ENCODE assay signal across 9 mouse cellular contexts in the genomic region with DNA sequence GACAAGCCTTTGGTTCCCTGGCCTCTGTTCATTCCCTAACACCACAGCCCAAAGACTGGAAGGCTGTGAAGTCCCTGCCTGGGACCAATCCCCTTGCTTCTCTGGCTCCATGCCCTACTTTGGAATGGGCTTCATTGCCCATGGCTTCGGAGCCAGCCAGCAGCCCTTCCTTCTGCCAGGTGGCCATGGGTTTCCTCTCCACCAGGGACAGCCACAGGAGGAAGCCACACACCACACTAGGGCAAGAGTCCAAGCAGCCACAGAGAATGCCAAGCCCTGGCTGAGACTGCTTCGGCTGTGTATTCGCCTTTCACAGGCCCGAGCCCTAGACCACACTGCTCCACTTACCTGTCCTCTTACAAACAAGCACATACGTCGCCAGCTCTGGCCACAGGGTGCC. TPM values are rescaled to one million over a fixed set of nuclear protein-coding genes. Genes with fewer than 3 reads are reported as not detected.
DNase-seq lines count a peak whose midpoint lies in the region; ATAC-seq lines count a peak whose summit lies in the region.
"Had no signal": no experiment of that assay in that cellular context is flagged by ENCODE, and none has a peak within 500 bp of the region (broad histone marks: within the 10 kb centered on the region; RNA-seq: fewer than 3 reads in every experiment).

No protein-coding gene starts in this region.

- peaks cover 31% of the 10 kb centered on the region for H3K4me1 ChIP-seq in embryonic facial prominence, embryonic 10.5 days

- 0 out of 2 replicates have a peak, but pooled peaks cover 5% of the 10 kb centered on the region for H3K27me3 ChIP-seq in embryonic facial prominence, embryonic 10.5 days (replicated peaks; ENCODE audit: low read depth, poor library complexity, severe bottlenecking)
- H3K27me3 ChIP-seq: lung, embryonic 15.5 days had no signal

- H3K36me3 ChIP-seq in embryonic facial prominence, embryonic 10.5 days (replicated peaks) = no peaks in the 10 kb centered on the region
- H3K36me3 ChIP-seq: lung, embryonic 15.5 days had no signal

- WGBS in embryonic facial prominence, embryonic 10.5 days = 88% methylated on average over 6 of the region's 6 CpGs

- H3K4me3 ChIP-seq in embryonic facial prominence, embryonic 10.5 days = no peak overlapping the region
- H3K4me3 ChIP-seq: lung, embryonic 15.5 days had no signal

- H3K27ac ChIP-seq in embryonic facial prominence, embryonic 10.5 days (replicated peaks) = no peak overlapping the region
- H3K27ac ChIP-seq: lung, embryonic 15.5 days had no signal

- peaks cover 3% of the 10 kb centered on the region; the same call in 1 of the 2 replicates for H3K9me3 ChIP-seq in embryonic facial prominence, embryonic 10.5 days
- H3K9me3 ChIP-seq: lung, embryonic 15.5 days had no signal

- ATAC-seq in megakaryocyte, adult 5-6 weeks (ENCODE audit: poor library complexity, severe bottlenecking) = no peak

- DNase-seq in layer of hippocampus, adult 11-12 months (ENCODE audit: low spot score) = peak; percentile 51
- DNase-seq in layer of hippocampus, adult 8-10 months (ENCODE audit: low spot score in 2 of 2) = no peak
- DNase-seq in 416B (ENCODE audit: low read depth) = peak; percentile 88
- DNase-seq in adrenal gland, postnatal 25 days = peak; percentile 44
- peak; percentile 87 to 88 for DNase-seq in cerebellum, postnatal 36 days
- no peak for DNase-seq in embryonic facial prominence, embryonic 10.5 days (ENCODE audit: low spot score)
- DNase-seq: heart, postnatal 36 days had no signal

RNA-seq across cellular contexts. Expression of a gene that starts 9.2 kb away (rescaled TPM):
- total RNA-seq in layer of hippocampus, adult 8-10 months (2022) = 10 to 100 TPM; 21.5 to 50.0 (median 36.0) TPM
- total RNA-seq in adrenal gland, postnatal 25 days (2021) = 7.5 and 7.6 TPM in 2 replicates
- polyA plus RNA-seq in embryonic facial prominence, embryonic 10.5 days (2016; fragmentation: Nextera tagmentation; extraction: Ambion mirVana) = 3.8 and 5.8 TPM in 2 replicates
- 137 and 141 TPM in 2 replicates for total RNA-seq in megakaryocyte, adult 5-6 weeks (2015)
- total RNA-seq in megakaryocyte, adult 5-6 weeks (2017) = 263 and 285 TPM in 2 replicates

RNA-seq across cellular contexts. Expression of a gene that starts 33.5 kb away (rescaled TPM):
- 10 to 100 TPM in 1 of 4 experiments, 1 to 10 TPM in 3; 1.5 to 21.5 (median 4.6) TPM for total RNA-seq in layer of hippocampus, adult 8-10 months (2022)
- 2.7 and 4.5 TPM in 2 replicates for total RNA-seq in adrenal gland, postnatal 25 days (2021)
- 5.0 and 7.7 TPM in 2 replicates for polyA plus RNA-seq in embryonic facial prominence, embryonic 10.5 days (2016; fragmentation: Nextera tagmentation; extraction: Ambion mirVana)
- total RNA-seq in megakaryocyte, adult 5-6 weeks (2015) = 581 and 637 TPM in 2 replicates
- total RNA-seq in megakaryocyte, adult 5-6 weeks (2017) = 416 and 453 TPM in 2 replicates

Comparison
In these comparisons a context has a peak if more than half of its experiments do, and no peak if none do; other contexts are left out.
1. DNase-seq: peak in layer of hippocampus, adult 11-12 months (single experiment), 416B (single experiment), adrenal gland, postnatal 25 days (single experiment) and cerebellum, postnatal 36 days (2 of 2); none in layer of hippocampus, adult 8-10 months (0 of 2) and embryonic facial prominence, embryonic 10.5 days (single experiment).
2. RNA of a gene that starts 33.5 kb away (total RNA-seq): 416 to 637 TPM in megakaryocyte, adult 5-6 weeks; 1.5 to 21.5 TPM in layer of hippocampus, adult 8-10 months and 2.7 to 4.5 TPM in adrenal gland, postnatal 25 days; every median in the first group is over 10 times any median in the second.